Mouse (Mus musculus) MEL (cell line): ENCODE measurements around the gene Numbl.

Experiments used
- BHLHE40 ChIP-seq: IDR thresholded peaks from 2 replicates; pipeline ENCODE4 v1.6.1; 2012; ENCODE audit warnings: low read depth, mild to moderate bottlenecking, inconsistent platforms, low read length, improper control_type of control experiment, borderline replicate concordance
- CHD1 ChIP-seq: IDR thresholded peaks from 2 replicates; pipeline ENCODE4 v1.6.1; 2012; ENCODE audit warnings: low read depth, mild to moderate bottlenecking, inconsistent platforms, low read length, improper control_type of control experiment
- CHD2 ChIP-seq: IDR thresholded peaks from 2 replicates; pipeline ENCODE4 v1.6.1; 2011; ENCODE audit warnings: low read length, improper control_type of control experiment
- CTCF ChIP-seq, 3 experiments: IDR thresholded peaks in 2 of 3; conservative IDR thresholded peaks in 1 of 3; 2 replicates each; pipeline ENCODE4 v1.5.1; 2011 to 2012; ENCODE audit warnings: low read length in 3 of 3, low read depth in 2 of 3, mild to moderate bottlenecking in 2 of 3, improper control_type of control experiment in 1 of 3, inconsistent platforms in 1 of 3, mixed read lengths in 1 of 3, moderate library complexity in 1 of 3; ENCODE audit not compliant: control insufficient read depth in 1 of 3, insufficient read depth in 1 of 3, poor library complexity in 1 of 3, severe bottlenecking in 1 of 3
- EP300 ChIP-seq, 2 experiments: IDR thresholded peaks; 2 replicates each; pipeline ENCODE4 v1.6.1; 2011; ENCODE audit warnings: improper control_type of control experiment in 2 of 2, low read length in 2 of 2, low read depth in 1 of 2, mild to moderate bottlenecking in 1 of 2
- GABPA ChIP-seq: IDR thresholded peaks from 2 replicates; pipeline ENCODE4 v1.6.1; 2012; ENCODE audit warnings: low read depth, mild to moderate bottlenecking, inconsistent platforms, low read length, improper control_type of control experiment, moderate library complexity
- GATA1 ChIP-seq: IDR thresholded peaks from 2 replicates; pipeline ENCODE4 v1.6.1; 2011; ENCODE audit warnings: low read depth, low read length, improper control_type of control experiment
- MYC ChIP-seq: IDR thresholded peaks from 2 replicates; pipeline ENCODE4 v1.6.1; 2011; ENCODE audit warnings: low read depth, mild to moderate bottlenecking, low read length, improper control_type of control experiment, moderate library complexity
- POLR2A ChIP-seq, 2 experiments: IDR thresholded peaks; 2 replicates each; pipeline ENCODE4 v1.6.1; 2011 to 2012; ENCODE audit warnings: low read length in 2 of 2, mild to moderate bottlenecking in 2 of 2, control low read depth in 1 of 2, improper control_type of control experiment in 1 of 2, low read depth in 1 of 2, moderate library complexity in 1 of 2; ENCODE audit not compliant: control insufficient read depth in 1 of 2, insufficient read depth in 1 of 2, poor library complexity in 1 of 2
- POLR2AphosphoS5 ChIP-seq: IDR thresholded peaks from 2 replicates; pipeline ENCODE4 v1.6.1; 2012; ENCODE audit warnings: low read depth, borderline replicate concordance, mild to moderate bottlenecking, inconsistent platforms, low read length, moderate library complexity, mixed read lengths
- TAL1 ChIP-seq: IDR thresholded peaks from 2 replicates; pipeline ENCODE4 v1.6.1; 2012; ENCODE audit warnings: mild to moderate bottlenecking, inconsistent platforms, low read length, moderate library complexity, mixed read lengths
- TCF12 ChIP-seq: IDR thresholded peaks from 2 replicates; pipeline ENCODE4 v1.6.1; 2014; ENCODE audit warnings: low read depth, mild to moderate bottlenecking, inconsistent platforms, low read length, improper control_type of control experiment, moderate library complexity
- UBTF ChIP-seq: IDR thresholded peaks from 2 replicates; pipeline ENCODE4 v1.6.1; 2012; ENCODE audit warnings: low read depth, mild to moderate bottlenecking, inconsistent platforms, low read length, improper control_type of control experiment, moderate library complexity, borderline replicate concordance; ENCODE audit not compliant: insufficient read depth
- ZNF384 ChIP-seq: IDR thresholded peaks from 2 replicates; pipeline ENCODE4 v1.6.1; 2012; ENCODE audit warnings: low read depth, mild to moderate bottlenecking, inconsistent platforms, low read length, improper control_type of control experiment

DNA sequence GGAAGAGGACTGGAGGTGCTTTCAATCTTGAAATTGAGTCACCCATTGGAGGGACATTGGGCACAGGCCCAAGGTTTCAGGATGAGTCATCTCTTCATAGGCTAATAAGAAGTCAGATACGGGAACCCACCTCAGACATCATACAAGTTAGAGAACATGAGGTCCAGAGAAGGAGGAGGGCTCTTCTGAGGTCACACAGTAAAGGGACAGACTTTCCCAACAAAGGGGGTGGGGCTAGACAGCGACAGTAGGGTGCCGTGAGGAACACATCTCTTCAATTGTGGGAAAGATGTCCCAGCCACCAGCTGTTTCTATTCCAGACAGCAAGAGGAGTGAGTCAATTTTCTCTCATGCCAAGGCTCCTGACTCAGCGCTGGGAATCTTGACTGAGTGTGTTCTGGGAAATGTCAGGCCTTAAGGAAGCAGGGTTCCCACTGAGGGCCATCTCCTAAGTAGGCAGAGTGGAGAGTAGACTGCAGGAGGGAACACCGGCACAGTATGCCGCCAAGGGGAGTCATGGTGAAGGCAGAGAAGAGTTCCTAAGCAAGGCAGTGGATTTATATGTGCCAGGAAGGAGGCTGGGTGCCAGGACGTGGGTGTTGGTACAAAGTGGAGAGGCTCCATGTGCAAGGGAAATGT lies 26.4 kb upstream of the Numbl start:
- TF ChIP-seq POLR2A (IDR thresholded peaks at IDR 0.05; ENCODE audit: control insufficient read depth in 1 of 2, insufficient read depth in 1 of 2, low read depth in 1 of 2, low read length in 2 of 2, poor library complexity in 1 of 2) (no peak), CTCF (IDR thresholded peaks at IDR 0.05 in 2 of 3, conservative IDR thresholded peaks at IDR 0.05 in 1 of 3; ENCODE audit: control insufficient read depth in 1 of 3, insufficient read depth in 1 of 3, low read depth in 2 of 3, low read length in 3 of 3, poor library complexity in 1 of 3, severe bottlenecking in 1 of 3) (no peak), GABPA (no peak), POLR2AphosphoS5 (no peak), EP300 (IDR thresholded peaks at IDR 0.05; ENCODE audit: low read depth in 1 of 2, low read length in 2 of 2) (no peak), CHD2 (no peak), ZNF384 (no peak), MYC (no peak), CHD1 (no peak), TCF12 (no peak), TAL1 (no peak), UBTF (no peak), BHLHE40 (no peak), GATA1 (no peak)
